Mouse (Mus musculus) liver, adult 2 months (tissue): ENCODE data around the gene Setd5.

Experiments used
- CTCF ChIP-seq: fragments of 200-500 bp; IDR thresholded peaks from 2 replicates; pipeline ENCODE4 v1.5.1; 2011; ENCODE audit warnings: low read depth, low read length, control low read depth
- POLR2A ChIP-seq: fragments of 200-500 bp; IDR thresholded peaks from 2 replicates; pipeline ENCODE4 v1.6.1; 2011; ENCODE audit warnings: low read length, control low read depth; ENCODE audit not compliant: insufficient read depth; ENCODE audit errors: extremely low read depth

DNA sequence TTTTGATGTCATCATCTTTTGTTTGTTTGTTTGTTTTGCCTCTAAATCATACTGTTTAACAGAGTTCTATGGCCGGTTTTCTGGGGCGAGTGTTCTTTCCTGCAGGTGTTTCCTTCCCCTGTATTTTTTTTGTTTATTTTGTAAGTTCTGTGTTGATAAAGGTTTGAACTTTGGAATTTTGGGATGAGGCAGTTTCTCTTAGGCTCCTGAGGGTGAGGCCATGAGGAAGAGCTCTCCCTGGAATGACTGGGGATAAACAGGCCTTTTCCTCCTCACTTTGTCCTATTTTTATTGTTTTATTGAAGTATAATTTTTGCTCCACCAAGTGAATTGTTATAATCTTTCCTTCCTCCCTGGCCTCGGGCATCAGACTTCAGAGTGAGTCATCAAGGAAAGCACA, 24.2 kb upstream of the Setd5 start:
- no peak for TF ChIP-seq POLR2A
- no peak for TF ChIP-seq CTCF
